Mouse (Mus musculus) liver, postnatal 0 days (tissue): ENCODE data around the gene Nup210l. TPM values are rescaled to one million over a fixed set of nuclear protein-coding genes. Genes with fewer than 3 reads are reported as not detected.

Experiments used
- ATAC-seq: fragments of 200-750 bp; cut with Nextera tagmentation; 2 replicates; pipeline ENCODE4 v1.8.0; 2017; ENCODE audit warnings: mild to moderate bottlenecking, moderate library complexity
- DNase-seq: peaks from one replicate; pipeline ENCODE4 v3.0.0-alpha.2; 2016
- H3K27ac ChIP-seq: fragments of 300-500 bp; sonication (generic); 2 replicates; pipeline ENCODE4 v1.5.1; 2014; ENCODE audit warnings: antibody characterized with exemption, moderate library complexity, mild to moderate bottlenecking, low read depth
- H3K27me3 ChIP-seq: fragments of 300-500 bp; sonication (generic); 2 replicates; pipeline ENCODE4 v1.6.1; 2014; ENCODE audit warnings: low read length, control low read depth, mixed read lengths; ENCODE audit not compliant: insufficient read depth
- H3K36me3 ChIP-seq: fragments of 300-500 bp; sonication (generic); replicated peaks from 2 replicates; pipeline ENCODE4 v1.6.1; 2014; ENCODE audit warnings: mild to moderate bottlenecking, control low read depth, low read length, moderate library complexity, mixed read lengths; ENCODE audit not compliant: insufficient read depth
- H3K4me1 ChIP-seq: fragments of 300-500 bp; sonication (generic); 2 replicates; pipeline ENCODE4 v1.6.1; 2014; ENCODE audit warnings: antibody characterized with exemption, mild to moderate bottlenecking, control low read depth; ENCODE audit not compliant: insufficient read depth
- H3K4me2 ChIP-seq: fragments of 300-500 bp; sonication (generic); 2 replicates; pipeline ENCODE4 v1.6.1; 2014; ENCODE audit warnings: low read depth, mild to moderate bottlenecking, low read length, moderate library complexity, mixed read lengths
- H3K4me3 ChIP-seq: fragments of 300-500 bp; sonication (generic); 2 replicates; pipeline ENCODE4 v1.5.1; 2014; ENCODE audit warnings: low read depth, low read length
- H3K9ac ChIP-seq: fragments of 300-500 bp; sonication (generic); replicated peaks from 2 replicates; pipeline ENCODE4 v1.6.1; 2014; ENCODE audit warnings: mild to moderate bottlenecking, moderate library complexity
- H3K9me3 ChIP-seq: fragments of 300-500 bp; sonication (generic); 2 replicates; pipeline ENCODE4 v1.6.1; 2016; ENCODE audit warnings: mild to moderate bottlenecking, control low read depth, low read length, mixed read lengths
- CTCF ChIP-seq: sonication (generic); IDR thresholded peaks from 2 replicates; pipeline ENCODE4 v1.5.1; 2016; ENCODE audit warnings: antibody characterized with exemption, low read depth
- EP300 ChIP-seq: IDR thresholded peaks from 2 replicates; pipeline ENCODE4 v1.6.1; 2016; ENCODE audit warnings: antibody characterized with exemption, low read depth, mild to moderate bottlenecking
- WGBS: fragments of 180-500 bp; shearing (Covaris S2); extraction: QIAGEN DNeasy Blood & Tissue Kit; methylation state at CpG from one replicate; pipeline ENCODE4 v1.1.7; 2014; ENCODE audit not compliant: insufficient replicate concordance; 5-methylcytosine and 5-hydroxymethylcytosine counted together
- polyA plus RNA-seq: library from polyadenylated mRNA; unstranded; fragments of >200 nt; fragmentation: Nextera tagmentation; extraction: Ambion mirVana; gene quantifications from 2 replicates; pipeline ENCODE4 v1.2.1, GENCODE M21; 2015

The Nup210l gene
- polyA plus RNA-seq, 1 experiment from 2014 or later = 0.04 TPM

DNA sequence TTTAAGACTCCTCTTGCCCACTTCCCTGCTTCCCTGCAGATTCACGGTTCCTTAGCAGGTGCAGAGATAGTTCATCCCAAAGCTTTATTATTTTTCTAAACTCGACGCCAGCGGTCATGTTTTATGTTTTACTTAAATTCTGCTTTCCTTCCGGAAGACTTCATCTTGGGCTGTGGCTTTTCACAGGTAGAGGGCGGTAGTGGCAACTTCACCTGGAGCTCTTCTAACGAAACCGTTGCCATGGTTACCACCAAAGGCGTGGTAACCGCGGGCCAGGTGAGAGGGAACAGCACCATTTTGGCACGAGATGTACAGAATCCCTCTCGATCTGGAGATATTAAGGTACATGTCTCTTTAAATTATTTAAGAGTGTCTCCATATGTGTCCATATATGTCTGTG lies 32.7 kb downstream of the Nup210l start:
- ATAC-seq (no peak), DNase-seq (peak; percentile 24)
- Histone ChIP-seq H3K9me3 (no peaks in the 10 kb centered on the region), H3K4me2 (no peak overlapping the region), H3K36me3 (no peaks in the 10 kb centered on the region), H3K27ac (no peak overlapping the region), H3K4me1 (peaks cover 2% of the 10 kb centered on the region; the same call in 1 of the 2 replicates), H3K4me3 (no peak overlapping the region), H3K27me3 (no peaks in the 10 kb centered on the region), H3K9ac (no peak overlapping the region)
- no peak for TF ChIP-seq EP300
- peak; percentile 34 for TF ChIP-seq CTCF
- 48% methylated on average over 13 of the region's 13 CpGs for WGBS

DNA sequence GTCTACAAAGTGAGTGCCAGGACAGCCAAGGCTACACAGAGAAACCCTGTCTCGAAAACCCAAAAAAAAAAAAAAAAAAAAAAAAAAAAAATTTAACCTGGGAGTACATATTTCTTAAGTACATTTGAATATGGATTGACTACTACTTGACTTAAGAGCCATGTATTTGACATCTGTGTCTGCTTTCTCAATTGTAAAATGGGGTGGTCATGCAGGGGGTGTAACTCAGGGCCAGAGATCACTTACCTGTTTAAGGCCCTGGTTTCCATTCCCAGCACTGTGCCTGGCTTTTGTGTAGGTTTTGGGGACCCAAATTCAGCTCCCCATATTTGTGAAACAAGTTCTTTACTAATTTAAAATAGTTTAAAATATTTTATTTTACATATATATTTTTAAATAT lies 33.7 kb downstream of the Nup210l start:
- H3K36me3 ChIP-seq = no peaks in the 10 kb centered on the region
- no peak overlapping the region for H3K27ac ChIP-seq

DNA sequence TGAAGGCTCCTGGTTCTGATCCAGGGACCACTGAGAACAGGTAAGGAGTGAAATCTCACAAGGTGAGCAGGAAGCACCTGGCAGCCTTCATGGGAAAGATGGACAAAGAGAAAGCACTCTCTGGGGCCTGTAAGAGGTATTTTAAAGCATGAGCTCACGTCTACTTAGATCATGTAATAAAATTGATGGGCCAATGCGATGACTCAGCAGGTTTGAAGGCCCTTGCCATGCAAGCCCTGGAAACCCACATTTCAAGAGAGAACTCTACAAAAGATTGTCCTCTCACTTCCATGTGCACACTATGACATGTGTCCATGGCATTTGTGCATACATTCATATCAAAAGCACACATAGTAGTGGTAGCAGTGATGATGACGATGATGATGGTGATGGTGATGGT lies 36.0 kb downstream of the Nup210l start:
- DNase-seq (no peak), ATAC-seq (no peak)
- TF ChIP-seq EP300 (no peak), CTCF (no peak)
- Histone ChIP-seq H3K9me3 (no peaks in the 10 kb centered on the region), H3K4me2 (no peak overlapping the region), H3K27me3 (no peaks in the 10 kb centered on the region), H3K36me3 (no peaks in the 10 kb centered on the region), H3K4me3 (no peak overlapping the region), H3K27ac (no peak overlapping the region), H3K4me1 (no peaks in the 10 kb centered on the region; the same call in 1 of the 2 replicates), H3K9ac (no peak overlapping the region)
- 84% methylated on average over 3 of the region's 3 CpGs for WGBS

More for the DNA sequence above, 33.7 kb downstream of the Nup210l start:
- H3K27me3 ChIP-seq = no peaks in the 10 kb centered on the region
- DNase-seq = no peak
- WGBS = 80% methylated on average over 1 of the region's 1 CpGs
- TF ChIP-seq CTCF (no peak), EP300 (no peak)
- no peak overlapping the region for H3K9ac ChIP-seq
- ATAC-seq = no peak
- peaks cover 2% of the 10 kb centered on the region; the same call in 1 of the 2 replicates for H3K4me1 ChIP-seq
- no peak overlapping the region for H3K4me2 ChIP-seq
- H3K4me3 ChIP-seq = no peak overlapping the region
- no peaks in the 10 kb centered on the region for H3K9me3 ChIP-seq

GRCm38 (mm10) chr3:90145461-90145860 lies 41.5 kb downstream of the Nup210l start:
- H3K4me1 ChIP-seq = no peaks in the 10 kb centered on the region
- H3K4me2 ChIP-seq = no peak overlapping the region
- TF ChIP-seq EP300 = no peak
- TF ChIP-seq CTCF = no peak
- H3K9ac ChIP-seq = no peak overlapping the region
- DNase-seq (no peak), ATAC-seq (no peak)
- H3K4me3 ChIP-seq = no peak overlapping the region
- H3K36me3 ChIP-seq = no peaks in the 10 kb centered on the region
- WGBS = 57% methylated on average over 3 of the region's 3 CpGs
- H3K27ac ChIP-seq = no peak overlapping the region
- H3K9me3 ChIP-seq = no peaks in the 10 kb centered on the region
- no peaks in the 10 kb centered on the region for H3K27me3 ChIP-seq

DNA sequence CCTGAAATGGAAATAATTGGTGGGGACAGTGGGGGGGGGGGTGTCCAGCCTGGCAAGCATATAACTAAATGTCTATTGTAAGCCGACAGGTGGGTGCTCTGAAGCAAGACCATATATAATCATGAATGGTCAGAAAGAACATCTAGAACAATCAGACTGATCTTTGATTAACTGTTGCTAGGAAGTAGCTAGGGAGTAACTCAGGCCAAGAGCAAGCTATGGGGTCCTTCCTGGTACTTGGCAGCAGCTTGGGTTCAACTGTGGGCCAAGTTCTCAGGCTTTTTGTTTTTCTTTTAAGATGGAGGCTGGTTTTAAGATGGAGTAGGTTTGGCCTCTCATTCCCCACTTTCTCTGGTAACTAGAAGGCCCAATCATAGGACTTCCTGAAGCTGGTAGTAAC lies 42.7 kb downstream of the Nup210l start:
- ATAC-seq = no peak

GRCm38 (mm10) chr3:90151086-90151740 lies 47.3 kb downstream of the Nup210l start:
- TF ChIP-seq CTCF (no peak), EP300 (no peak)
- ATAC-seq (no peak), DNase-seq (no peak)
- Histone ChIP-seq H3K4me2 (no peak overlapping the region), H3K4me1 (no peaks in the 10 kb centered on the region), H3K9ac (no peak overlapping the region), H3K9me3 (no peaks in the 10 kb centered on the region), H3K36me3 (no peaks in the 10 kb centered on the region), H3K27ac (no peak overlapping the region), H3K4me3 (no peak overlapping the region), H3K27me3 (no peaks in the 10 kb centered on the region)
- WGBS = 82% methylated on average over 12 of the region's 12 CpGs

More for the DNA sequence above, 42.7 kb downstream of the Nup210l start:
- no peak overlapping the region for H3K4me2 ChIP-seq
- no peak overlapping the region for H3K9ac ChIP-seq
- no peaks in the 10 kb centered on the region for H3K4me1 ChIP-seq
- no peaks in the 10 kb centered on the region for H3K9me3 ChIP-seq
- no peaks in the 10 kb centered on the region for H3K36me3 ChIP-seq
- no peaks in the 10 kb centered on the region for H3K27me3 ChIP-seq
- no peak overlapping the region for H3K27ac ChIP-seq
- no peak overlapping the region for H3K4me3 ChIP-seq
- DNase-seq = no peak
- TF ChIP-seq EP300 (no peak), CTCF (no peak)
- 96% methylated on average over 1 of the region's 1 CpGs for WGBS
